Mouse (Mus musculus) lung, postnatal 0 days (tissue): ENCODE measurements around the gene Exoc3l.

Source experiments
- CTCF ChIP-seq: IDR thresholded peaks from 2 replicates; pipeline ENCODE4 v1.5.1; 2016; ENCODE audit warnings: antibody characterized with exemption, mild to moderate bottlenecking
- EP300 ChIP-seq: IDR thresholded peaks from 2 replicates; pipeline ENCODE4 v1.6.1; 2016; ENCODE audit warnings: antibody characterized with exemption, mild to moderate bottlenecking, control low read depth

DNA sequence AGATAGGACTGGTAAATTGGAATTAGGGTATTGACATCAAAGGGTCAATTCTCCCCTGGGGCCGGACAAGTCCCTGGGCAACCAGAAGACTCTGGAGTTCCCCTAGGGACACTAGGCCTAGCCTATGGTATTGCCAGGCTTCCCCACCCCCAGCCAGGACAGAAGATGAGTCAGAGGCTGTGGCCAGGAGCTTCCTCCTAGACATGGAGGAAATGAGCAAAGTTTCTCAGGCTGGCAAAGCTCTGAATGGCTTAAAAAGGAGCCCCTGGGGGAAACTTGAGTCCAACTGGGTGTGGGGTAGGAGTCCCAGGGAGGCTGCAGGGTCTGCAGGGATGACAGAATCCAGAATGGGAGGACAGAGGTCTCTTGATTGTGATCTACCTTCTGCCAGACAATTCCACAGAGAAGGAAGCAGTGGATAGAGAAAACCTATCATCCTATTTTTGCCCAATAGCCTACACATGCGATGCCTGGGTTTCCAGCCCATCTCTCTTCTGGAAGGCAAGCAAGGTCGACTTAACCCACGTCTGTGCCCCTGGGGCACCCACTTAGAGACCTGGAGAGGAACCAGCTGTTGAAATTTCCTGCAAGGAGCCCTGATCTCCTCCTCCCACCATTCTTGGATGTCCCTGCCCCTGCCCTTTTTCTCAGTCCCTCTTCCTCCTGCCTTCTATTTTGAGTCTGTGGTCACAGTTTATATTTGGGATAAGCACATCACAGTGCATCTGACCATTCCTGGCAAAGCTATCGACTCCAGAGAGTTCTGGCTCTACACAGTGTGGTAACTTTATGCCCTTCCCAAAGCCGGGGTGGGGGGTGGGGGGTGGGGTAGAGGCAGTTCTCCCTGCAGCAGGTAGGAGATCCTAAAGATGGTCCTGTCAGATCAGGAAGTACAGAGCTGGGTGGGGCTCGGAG is 49.4 kb upstream of the Exoc3l start:
- TF ChIP-seq CTCF (no peak), EP300 (peak; percentile 24; the same call in 1 of the 2 replicates)
